Mouse (Mus musculus): ENCODE measurements at regions not wholly inside any gene's neighbourhood (a gene's known extent, or its start where the extent isn't known, plus 50 kb on each side); places are given as distances from the start of the nearest gene placed in this dataset.
A peak's percentile ranks its signal among the peaks of the same experiment; 100 is the strongest.

GRCm38 (mm10) chr9:95331275-95331674 is 75.2 kb downstream of the Chst2 start:
- no peak for DNase-seq (ENCODE audit: low spot score in 2 of 2)

GRCm38 (mm10) chr9:95330097-95330496 is 76.4 kb downstream of the Chst2 start:
- DNase-seq (ENCODE audit: low spot score in 2 of 2) = no peak

- no peak for DNase-seq (ENCODE audit: low spot score in 2 of 2)
Measured at GRCm38 (mm10) chr9:95329053-95329430, 77.5 kb downstream of the Chst2 start.

- DNase-seq (ENCODE audit: low spot score in 2 of 2) = no peak
Measured at GRCm38 (mm10) chr9:95328261-95329052, 78.1 kb downstream of the Chst2 start.

- no peak for DNase-seq (ENCODE audit: low spot score in 2 of 2)
Measured at GRCm38 (mm10) chr9:95327771-95328170, 78.8 kb downstream of the Chst2 start.

GRCm38 (mm10) chr9:95323622-95324021 is 82.9 kb downstream of the Chst2 start:
- no peak for DNase-seq (ENCODE audit: low spot score in 2 of 2)

- DNase-seq (ENCODE audit: low spot score in 2 of 2) = peak in 1 of 2 experiments; percentile 62
Measured at GRCm38 (mm10) chr9:95322893-95323292, 83.6 kb downstream of the Chst2 start.

- DNase-seq (ENCODE audit: low spot score in 2 of 2) = no peak
Measured at GRCm38 (mm10) chr9:95322031-95322430, 84.5 kb downstream of the Chst2 start.

- peak in 1 of 2 experiments; percentile 31 for DNase-seq (ENCODE audit: low spot score in 2 of 2)
Measured at GRCm38 (mm10) chr9:95318926-95319325, 87.6 kb downstream of the Chst2 start.

GRCm38 (mm10) chr9:95316726-95317125 is 89.8 kb downstream of the Chst2 start:
- no peak for DNase-seq (ENCODE audit: low spot score in 2 of 2)

GRCm38 (mm10) chr9:95315080-95315479 is 91.4 kb downstream of the Chst2 start:
- no peak for DNase-seq (ENCODE audit: low spot score in 2 of 2)

GRCm38 (mm10) chr9:95311671-95312070 is 94.9 kb downstream of the Chst2 start:
- DNase-seq (ENCODE audit: low spot score in 2 of 2) = no peak

GRCm38 (mm10) chr9:95289008-95289407 is 117.5 kb downstream of the Chst2 start:
- no peak for DNase-seq (ENCODE audit: low spot score in 2 of 2)

- DNase-seq (ENCODE audit: low spot score in 2 of 2) = peak in 1 of 2 experiments; percentile 7
Measured at GRCm38 (mm10) chr9:95282996-95283395, 123.5 kb downstream of the Chst2 start.

- peak in 1 of 2 experiments; percentile 1 for DNase-seq (ENCODE audit: low spot score in 2 of 2)
Measured at GRCm38 (mm10) chr9:95282502-95282901, 124.0 kb downstream of the Chst2 start.

Measured in right cerebral cortex, postnatal 10 days (tissue).